Mouse (Mus musculus) hindbrain, embryonic 10.5 days (tissue): Measurements from ENCODE around the gene Gm21994. TPM values are rescaled to one million over a fixed set of nuclear protein-coding genes. Genes with fewer than 3 reads are reported as not detected.
"Not testable (repeated sequence)": the region's sequence is repeated elsewhere in the genome, so short reads cannot be mapped to it uniquely, and the experiment has no call there.

Source experiments
- DNase-seq: peaks from one replicate; pipeline ENCODE4 v3.0.0-alpha.2; 2017; ENCODE audit warnings: low spot score
- H3K27ac ChIP-seq: fragments of 300-500 bp; sonication (generic); 2 replicates; pipeline ENCODE4 v1.5.1; 2016; ENCODE audit warnings: mild to moderate bottlenecking, moderate library complexity
- H3K27me3 ChIP-seq: fragments of 300-500 bp; sonication (generic); 2 replicates; pipeline ENCODE4 v1.6.1; 2016; ENCODE audit warnings: mild to moderate bottlenecking; ENCODE audit not compliant: poor library complexity, insufficient read depth, severe bottlenecking
- H3K36me3 ChIP-seq: fragments of 300-500 bp; sonication (generic); 2 replicates; pipeline ENCODE4 v1.6.1; 2016; ENCODE audit warnings: mild to moderate bottlenecking, moderate library complexity
- H3K4me1 ChIP-seq: fragments of 300-500 bp; sonication (generic); replicated peaks from 2 replicates; pipeline ENCODE4 v1.6.1; 2016; ENCODE audit warnings: mild to moderate bottlenecking
- H3K4me3 ChIP-seq: fragments of 300-500 bp; sonication (generic); 2 replicates; pipeline ENCODE4 v1.5.1; 2016; ENCODE audit warnings: mild to moderate bottlenecking, moderate library complexity
- H3K9me3 ChIP-seq: fragments of 300-500 bp; sonication (generic); 2 replicates; pipeline ENCODE4 v1.6.1; 2016; ENCODE audit warnings: mild to moderate bottlenecking, moderate library complexity
- WGBS: fragments of 180-500 bp; shearing (Covaris S2); methylation state at CpG from one replicate; pipeline ENCODE4 v1.1.7; 2016; 5-methylcytosine and 5-hydroxymethylcytosine counted together
- polyA plus RNA-seq: library from polyadenylated mRNA; unstranded; fragments of >200 nt; fragmentation: Nextera tagmentation; extraction: Ambion mirVana; gene quantifications from 2 replicates; pipeline ENCODE4 v1.2.1, GENCODE M21; 2016

Gene Gm21994
- 2.1 and 3.2 TPM in 2 replicates for polyA plus RNA-seq

DNA sequence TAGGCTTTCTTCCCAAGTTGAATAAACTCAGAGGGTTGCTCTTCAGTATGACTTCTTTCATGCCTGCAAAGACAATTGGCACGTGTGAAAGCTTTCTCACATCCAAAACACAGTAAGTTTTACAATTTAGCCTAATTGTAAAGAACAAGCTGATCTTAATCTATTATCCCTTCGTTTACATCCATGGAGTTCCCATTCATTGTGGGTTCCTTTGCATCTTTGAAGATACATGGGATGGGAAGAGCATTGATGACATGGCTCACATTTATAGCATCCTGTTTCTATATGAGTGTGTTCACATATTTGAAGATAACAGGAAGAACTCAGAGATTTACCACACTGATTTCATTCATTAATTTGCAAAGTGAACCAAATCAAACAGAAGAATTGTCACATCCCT is at the start of gene Gm21994:
TSS of gene Gm21994 (minus strand) at position 101 of the 400 bp plus-strand sequence.
- not testable (repeated sequence) for H3K9me3 ChIP-seq, DNase-seq, H3K36me3 ChIP-seq, H3K4me1 ChIP-seq, H3K27ac ChIP-seq, H3K4me3 ChIP-seq, H3K27me3 ChIP-seq
- WGBS = 69% methylated on average over 2 of the region's 2 CpGs

- DNase-seq = no peak
- Histone ChIP-seq H3K36me3 (no peaks in the 10 kb centered on the region), H3K27ac (no peak overlapping the region), H3K27me3 (no peaks in the 10 kb centered on the region), H3K9me3 (0 out of 2 replicates have a peak, but pooled peaks cover 2% of the 10 kb centered on the region), H3K4me3 (no peak overlapping the region), H3K4me1 (no peaks in the 10 kb centered on the region)
- 58% methylated on average over 1 of the region's 1 CpGs for WGBS
Observed at GRCm38 (mm10) chr2:150299096-150299495, 43.7 kb upstream of the Gm21994 start.

- Histone ChIP-seq H3K36me3 (no peaks in the 10 kb centered on the region), H3K27me3 (no peaks in the 10 kb centered on the region), H3K9me3 (0 out of 2 replicates have a peak, but pooled peaks cover 8% of the 10 kb centered on the region), H3K27ac (no peak overlapping the region), H3K4me1 (no peaks in the 10 kb centered on the region), H3K4me3 (no peak overlapping the region)
- DNase-seq = no peak
- WGBS = 90% methylated on average over 6 of the region's 6 CpGs
Observed at GRCm38 (mm10) chr2:150293669-150294068, 38.3 kb upstream of the Gm21994 start.

GRCm38 (mm10) chr2:150257291-150257690 is 1.9 kb upstream of the Gm21994 start, which contains the start of gene Gm14124:
Gene Gm14124, plus strand, starts transcription at chr2:150257517.
- not testable (repeated sequence) for H3K36me3 ChIP-seq, H3K4me3 ChIP-seq, H3K27me3 ChIP-seq, H3K9me3 ChIP-seq, DNase-seq, H3K4me1 ChIP-seq, H3K27ac ChIP-seq
- 81% methylated on average over 4 of the region's 4 CpGs for WGBS

GRCm38 (mm10) chr2:150256861-150257260 is 1.5 kb upstream of the Gm21994 start:
- not testable (repeated sequence) for H3K9me3 ChIP-seq, H3K4me3 ChIP-seq
- WGBS = 74% methylated on average over 2 of the region's 2 CpGs

DNA sequence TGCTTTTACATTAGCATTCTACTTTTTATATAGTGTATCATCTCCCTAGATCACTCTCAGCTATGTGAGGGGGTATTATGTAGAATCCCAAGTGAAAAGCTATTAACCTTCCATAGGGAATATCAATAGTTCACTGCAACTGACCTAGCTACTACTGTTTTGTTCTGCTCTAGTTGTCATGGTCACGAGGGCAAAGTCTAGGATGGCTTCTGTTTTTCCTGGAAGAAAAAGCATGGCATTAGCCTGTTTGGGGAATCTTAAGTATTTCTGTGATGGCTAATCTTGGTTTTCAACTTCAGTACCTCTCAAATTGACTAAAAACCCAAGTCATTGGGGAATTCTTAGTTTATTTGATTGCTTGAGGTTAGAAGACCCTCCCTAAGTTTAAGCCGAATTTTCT is 12.2 kb downstream of the Gm21994 start:
- H3K9me3 ChIP-seq = peaks cover 49% of the 10 kb centered on the region
- DNase-seq = no peak
- no peaks in the 10 kb centered on the region for H3K27me3 ChIP-seq
- H3K27ac ChIP-seq = no peak overlapping the region
- WGBS = 84% methylated on average over 2 of the region's 2 CpGs
- no peak overlapping the region for H3K4me3 ChIP-seq
- H3K36me3 ChIP-seq = peaks cover 29% of the 10 kb centered on the region
- H3K4me1 ChIP-seq = no peaks in the 10 kb centered on the region

More at GRCm38 (mm10) chr2:150256861-150257260, 1.5 kb upstream of the Gm21994 start:
- DNase-seq, H3K27me3 ChIP-seq, H3K36me3 ChIP-seq, H3K27ac ChIP-seq, H3K4me1 ChIP-seq: not testable (repeated sequence)

DNA sequence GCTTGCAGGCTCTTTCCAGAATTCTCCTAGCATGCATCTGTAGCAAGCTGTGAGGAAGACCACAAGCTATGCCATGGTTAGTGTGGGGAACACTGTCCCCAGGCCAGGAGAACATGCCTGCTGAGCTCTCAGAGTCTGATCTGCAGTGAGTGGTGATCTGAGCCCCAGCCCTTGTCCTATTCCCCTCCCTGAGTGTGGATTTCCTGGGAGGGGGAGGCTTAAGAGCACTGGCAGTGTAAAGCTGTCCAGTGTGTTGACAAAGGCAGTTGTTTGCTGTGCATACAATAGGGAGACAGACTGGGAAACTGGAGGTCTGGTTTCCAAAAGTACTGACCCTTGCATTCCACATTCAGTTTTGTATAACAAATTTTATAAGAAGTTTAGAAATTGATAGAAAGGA is 32.1 kb downstream of the Gm21994 start:
- H3K36me3 ChIP-seq, H3K4me3 ChIP-seq, H3K9me3 ChIP-seq, H3K27me3 ChIP-seq, H3K4me1 ChIP-seq, DNase-seq, H3K27ac ChIP-seq: not testable (repeated sequence)

DNA sequence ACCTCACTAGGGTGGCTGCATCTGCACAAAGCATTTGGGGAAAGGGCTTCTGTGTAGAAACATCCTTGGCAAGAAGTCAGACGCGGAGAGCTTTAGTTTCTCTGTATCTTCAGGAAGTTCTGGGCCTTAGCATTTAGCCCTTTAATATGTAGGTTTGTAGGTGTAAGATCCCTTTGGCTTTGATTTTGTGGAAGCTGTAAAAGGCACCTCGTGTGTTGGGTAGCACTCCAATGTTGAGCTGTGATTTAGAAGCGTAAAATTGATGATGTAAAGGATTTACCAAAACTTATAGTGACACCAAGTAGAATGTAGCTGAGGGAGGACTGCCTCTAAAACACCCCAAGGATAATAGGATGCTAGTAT is 37.0 kb downstream of the Gm21994 start:
- not testable (repeated sequence) for H3K27me3 ChIP-seq, H3K9me3 ChIP-seq, H3K36me3 ChIP-seq, H3K4me1 ChIP-seq, DNase-seq
- H3K4me3 ChIP-seq = peak overlapping the region; percentile 54
- peak overlapping the region; percentile 75 for H3K27ac ChIP-seq
- 29% methylated on average over 4 of the region's 4 CpGs for WGBS

DNA sequence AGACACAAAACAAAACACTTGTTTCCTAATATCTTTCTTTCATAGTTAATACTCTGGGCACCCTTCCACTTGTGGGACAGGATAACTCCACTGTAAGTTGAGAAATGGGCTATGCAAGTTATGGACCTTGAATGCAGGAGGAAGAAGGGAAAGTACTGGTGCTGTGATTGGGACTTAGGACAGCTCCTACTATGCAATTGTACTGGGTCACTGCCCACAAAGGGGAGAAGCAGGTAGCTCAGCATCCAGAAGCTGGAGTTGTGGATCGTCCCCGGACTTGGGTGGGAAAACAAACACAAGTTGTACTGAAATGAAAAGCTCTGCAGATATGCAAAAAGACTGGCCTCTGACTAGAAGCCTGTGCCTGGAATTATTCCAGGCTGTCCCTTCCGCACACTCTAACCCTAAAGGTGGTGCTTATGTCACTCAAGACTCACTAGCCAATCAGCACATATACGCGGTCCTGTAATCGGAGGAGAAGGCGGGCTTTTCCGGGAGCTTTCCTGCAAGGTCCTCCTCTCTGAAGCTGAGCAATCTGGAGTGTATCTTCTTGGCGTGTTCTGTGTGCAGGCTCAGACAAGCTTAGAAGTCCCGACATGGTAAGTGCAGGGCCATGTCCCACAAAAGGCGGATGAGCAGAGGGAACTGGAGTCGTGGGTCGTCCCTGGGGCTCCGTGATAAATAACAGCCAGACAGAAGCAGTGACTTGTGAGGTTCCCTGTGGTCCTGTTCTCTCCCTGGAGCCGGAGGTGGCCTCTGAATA is 37.6 kb downstream of the Gm21994 start, which contains the start of gene Zfp937:
TSS of gene Zfp937 (plus strand) at position 474 of the 763 bp plus-strand sequence.
- 2% methylated on average over 15 of the region's 15 CpGs for WGBS
- not testable (repeated sequence) for H3K9me3 ChIP-seq, H3K4me1 ChIP-seq, H3K36me3 ChIP-seq, H3K27me3 ChIP-seq
- peak within 1 kb of the TSS; percentile 54 for H3K4me3 ChIP-seq
- peak; percentile 59 for DNase-seq
- H3K27ac ChIP-seq = peak within 1 kb of the TSS; percentile 75

Other genes starting within 250 kb of the Gm21994 start
- 4.1 and 6.8 TPM in 2 replicates for gene Zfp120, start 118.9 kb downstream of the Gm21994 start, polyA plus RNA-seq
- gene Gm10770, start 75.9 kb downstream of the Gm21994 start, polyA plus RNA-seq = not detected in 2 replicates
- not detected in 2 replicates for gene Gm14139, start 73.8 kb downstream of the Gm21994 start, polyA plus RNA-seq
- gene Zfp937, start 37.5 kb downstream of the Gm21994 start, polyA plus RNA-seq = 8.5 and 11.0 TPM in 2 replicates
- not detected in 2 replicates for gene Gm14124, start 1.9 kb upstream of the Gm21994 start, polyA plus RNA-seq
- 1.4 and 2.5 TPM in 2 replicates for gene Gm10130, start 68.1 kb upstream of the Gm21994 start, polyA plus RNA-seq
- 8.7 and 9.7 TPM in 2 replicates for gene 3300002I08Rik, start 107.2 kb upstream of the Gm21994 start, polyA plus RNA-seq
- 6.1 and 9.6 TPM in 2 replicates for gene Zfp442, start 195.9 kb upstream of the Gm21994 start, polyA plus RNA-seq
- 0.07 TPM in 1 of 2 replicates, not detected in the other for gene Zfp345, start 229.5 kb upstream of the Gm21994 start, polyA plus RNA-seq